Mouse (Mus musculus) MEL (cell line): ENCODE data around the gene Wdfy3. TPM values are rescaled to one million over a fixed set of nuclear protein-coding genes. Genes with fewer than 3 reads are reported as not detected.

Source experiments
- DNase-seq: peaks from one replicate; pipeline ENCODE4 v3.0.0; 2011; ENCODE audit warnings: low read depth, low spot score
- H3K27ac ChIP-seq: 2 replicates; pipeline ENCODE4 v1.5.1; 2012; ENCODE audit warnings: low read depth, mild to moderate bottlenecking, control low read depth, low read length, moderate library complexity; ENCODE audit not compliant: control insufficient read depth
- H3K27me3 ChIP-seq, 2 experiments: fragments of 150-350 bp in 1 of 2; sonication (generic) in 1 of 2; 2 replicates each; pipeline ENCODE4 v1.6.1; 2012; ENCODE audit warnings: low read length in 2 of 2, mild to moderate bottlenecking in 2 of 2, improper control_type of control experiment in 1 of 2, moderate library complexity in 1 of 2; ENCODE audit not compliant: insufficient read depth in 2 of 2, control insufficient read depth in 1 of 2
- H3K36me3 ChIP-seq, 2 experiments: 2 replicates each; pipeline ENCODE4 v1.6.1; 2012 to 2014; ENCODE audit warnings: low read length in 2 of 2, improper control_type of control experiment in 1 of 2, inconsistent platforms in 1 of 2, mild to moderate bottlenecking in 1 of 2; ENCODE audit not compliant: insufficient read depth in 2 of 2, control insufficient read depth in 1 of 2
- H3K4me1 ChIP-seq, 2 experiments: fragments of 150-350 bp in 1 of 2; sonication (generic) in 1 of 2; 2 replicates each; pipeline ENCODE4 v1.6.1; 2012; ENCODE audit warnings: low read length in 2 of 2, improper control_type of control experiment in 1 of 2, mild to moderate bottlenecking in 1 of 2; ENCODE audit not compliant: insufficient read depth in 2 of 2, control insufficient read depth in 1 of 2
- H3K4me3 ChIP-seq, 2 experiments: fragments of 150-350 bp in 1 of 2; sonication (generic) in 1 of 2; 2 replicates each; pipeline ENCODE4 v1.5.1; 2012; ENCODE audit warnings: low read depth in 2 of 2, low read length in 2 of 2, mild to moderate bottlenecking in 2 of 2, moderate library complexity in 2 of 2, control low read depth in 1 of 2, improper control_type of control experiment in 1 of 2; ENCODE audit not compliant: control insufficient read depth in 1 of 2, insufficient read depth in 1 of 2
- H3K79me2 ChIP-seq: 2 replicates; pipeline ENCODE4 v1.6.1; 2012; ENCODE audit warnings: mild to moderate bottlenecking, low read length, moderate library complexity; ENCODE audit not compliant: control insufficient read depth, poor library complexity, insufficient read depth
- H3K9ac ChIP-seq: 2 replicates; pipeline ENCODE4 v1.6.1; 2012; ENCODE audit warnings: low read depth, mild to moderate bottlenecking, control low read depth, low read length, moderate library complexity; ENCODE audit not compliant: control insufficient read depth, poor library complexity, severe bottlenecking
- H3K9me3 ChIP-seq: fragments of 150-350 bp; sonication (generic); replicated peaks from 2 replicates; pipeline ENCODE4 v1.6.1; 2012; ENCODE audit warnings: mild to moderate bottlenecking, low read length, improper control_type of control experiment, moderate library complexity; ENCODE audit not compliant: insufficient read depth
- CHD1 ChIP-seq: IDR thresholded peaks from 2 replicates; pipeline ENCODE4 v1.6.1; 2012; ENCODE audit warnings: low read depth, mild to moderate bottlenecking, inconsistent platforms, low read length, improper control_type of control experiment
- CHD2 ChIP-seq: IDR thresholded peaks from 2 replicates; pipeline ENCODE4 v1.6.1; 2011; ENCODE audit warnings: low read length, improper control_type of control experiment
- CTCF ChIP-seq, 3 experiments: IDR thresholded peaks in 2 of 3; conservative IDR thresholded peaks in 1 of 3; 2 replicates each; pipeline ENCODE4 v1.5.1; 2011 to 2012; ENCODE audit warnings: low read length in 3 of 3, low read depth in 2 of 3, mild to moderate bottlenecking in 2 of 3, improper control_type of control experiment in 1 of 3, inconsistent platforms in 1 of 3, mixed read lengths in 1 of 3, moderate library complexity in 1 of 3; ENCODE audit not compliant: control insufficient read depth in 1 of 3, insufficient read depth in 1 of 3, poor library complexity in 1 of 3, severe bottlenecking in 1 of 3
- E2F4 ChIP-seq: IDR thresholded peaks from 2 replicates; pipeline ENCODE4 v1.6.1; 2011; ENCODE audit warnings: low read depth, low read length, improper control_type of control experiment, borderline replicate concordance
- EP300 ChIP-seq, 2 experiments: IDR thresholded peaks; 2 replicates each; pipeline ENCODE4 v1.6.1; 2011; ENCODE audit warnings: improper control_type of control experiment in 2 of 2, low read length in 2 of 2, low read depth in 1 of 2, mild to moderate bottlenecking in 1 of 2
- GABPA ChIP-seq: IDR thresholded peaks from 2 replicates; pipeline ENCODE4 v1.6.1; 2012; ENCODE audit warnings: low read depth, mild to moderate bottlenecking, inconsistent platforms, low read length, improper control_type of control experiment, moderate library complexity
- GATA1 ChIP-seq: IDR thresholded peaks from 2 replicates; pipeline ENCODE4 v1.6.1; 2011; ENCODE audit warnings: low read depth, low read length, improper control_type of control experiment
- HCFC1 ChIP-seq: IDR thresholded peaks from 2 replicates; pipeline ENCODE4 v1.6.1; 2012; ENCODE audit warnings: low read depth, mild to moderate bottlenecking, inconsistent platforms, low read length, improper control_type of control experiment, moderate library complexity
- JUND ChIP-seq: IDR thresholded peaks from 2 replicates; pipeline ENCODE4 v1.6.1; 2011; ENCODE audit warnings: low read depth, mild to moderate bottlenecking, improper control_type of control experiment, low read length
- KAT2A ChIP-seq: conservative IDR thresholded peaks from 2 replicates; pipeline ENCODE4 v1.6.1; 2012; ENCODE audit warnings: low read depth, low read length, improper control_type of control experiment, inconsistent platforms
- MAFK ChIP-seq: IDR thresholded peaks from 2 replicates; pipeline ENCODE4 v1.6.1; 2011; ENCODE audit warnings: low read depth, mild to moderate bottlenecking, low read length, improper control_type of control experiment, borderline replicate concordance
- MAZ ChIP-seq: IDR thresholded peaks from 2 replicates; pipeline ENCODE4 v1.6.1; 2012; ENCODE audit warnings: low read depth, mild to moderate bottlenecking, inconsistent platforms, low read length, improper control_type of control experiment
- MEF2A ChIP-seq: IDR thresholded peaks from 2 replicates; pipeline ENCODE4 v1.6.1; 2014; ENCODE audit warnings: low read depth, mild to moderate bottlenecking, inconsistent platforms, low read length, improper control_type of control experiment; ENCODE audit not compliant: poor library complexity, insufficient replicate concordance, severe bottlenecking; ENCODE audit errors: extremely low read depth
- MXI1 ChIP-seq: IDR thresholded peaks from 2 replicates; pipeline ENCODE4 v1.6.1; 2011; ENCODE audit warnings: mild to moderate bottlenecking, low read depth, low read length, improper control_type of control experiment
- MYB ChIP-seq: IDR thresholded peaks from 2 replicates; pipeline ENCODE4 v1.6.1; 2011; ENCODE audit warnings: mild to moderate bottlenecking, low read depth, low read length, improper control_type of control experiment
- MYC ChIP-seq: IDR thresholded peaks from 2 replicates; pipeline ENCODE4 v1.6.1; 2011; ENCODE audit warnings: low read depth, mild to moderate bottlenecking, low read length, improper control_type of control experiment, moderate library complexity
- NELFE ChIP-seq: IDR thresholded peaks from 2 replicates; pipeline ENCODE4 v1.6.1; 2011; ENCODE audit warnings: low read depth, low read length, improper control_type of control experiment
- NRF1 ChIP-seq: IDR thresholded peaks from 2 replicates; pipeline ENCODE4 v1.6.1; 2014; ENCODE audit warnings: low read depth, mild to moderate bottlenecking, inconsistent platforms, low read length, improper control_type of control experiment, moderate library complexity; ENCODE audit not compliant: poor library complexity, insufficient read depth, severe bottlenecking
- POLR2A ChIP-seq, 2 experiments: IDR thresholded peaks; 2 replicates each; pipeline ENCODE4 v1.6.1; 2011 to 2012; ENCODE audit warnings: low read length in 2 of 2, mild to moderate bottlenecking in 2 of 2, control low read depth in 1 of 2, improper control_type of control experiment in 1 of 2, low read depth in 1 of 2, moderate library complexity in 1 of 2; ENCODE audit not compliant: control insufficient read depth in 1 of 2, insufficient read depth in 1 of 2, poor library complexity in 1 of 2
- SIN3A ChIP-seq: IDR thresholded peaks from 2 replicates; pipeline ENCODE4 v1.6.1; 2012; ENCODE audit warnings: low read length, improper control_type of control experiment, inconsistent platforms
- TBP ChIP-seq: IDR thresholded peaks from 2 replicates; pipeline ENCODE4 v1.8.0; 2011; ENCODE audit warnings: low read depth, low read length, improper control_type of control experiment
- UBTF ChIP-seq: IDR thresholded peaks from 2 replicates; pipeline ENCODE4 v1.6.1; 2012; ENCODE audit warnings: low read depth, mild to moderate bottlenecking, inconsistent platforms, low read length, improper control_type of control experiment, moderate library complexity, borderline replicate concordance; ENCODE audit not compliant: insufficient read depth
- USF1 ChIP-seq: IDR thresholded peaks from 2 replicates; pipeline ENCODE4 v1.6.1; 2014; ENCODE audit warnings: low read depth, mild to moderate bottlenecking, inconsistent platforms, low read length, improper control_type of control experiment, moderate library complexity
- USF2 ChIP-seq, 2 experiments: IDR thresholded peaks; 2 replicates each; pipeline ENCODE4 v1.6.1; 2011 to 2012; ENCODE audit warnings: improper control_type of control experiment in 2 of 2, low read length in 2 of 2, borderline replicate concordance in 1 of 2, inconsistent platforms in 1 of 2, low read depth in 1 of 2, mild to moderate bottlenecking in 1 of 2; ENCODE audit not compliant: insufficient read depth in 1 of 2
- ZMIZ1 ChIP-seq: IDR thresholded peaks from 2 replicates; pipeline ENCODE4 v1.6.1; 2012; ENCODE audit warnings: low read depth, mild to moderate bottlenecking, inconsistent platforms, low read length, improper control_type of control experiment, moderate library complexity
- polyA plus RNA-seq, 2 experiments: library from polyadenylated mRNA; stranded (reverse) in 1 of 2; unstranded in 1 of 2; fragments of >175 nt in 1 of 2; fragments of >200 nt in 1 of 2; gene quantifications; 2 replicates each; pipeline versions ENCODE4 v1.2.1 to v1.2.4; 2012; ENCODE audit warnings: low replicate concordance in 2 of 2, low read depth in 1 of 2; ENCODE audit not compliant: insufficient read length in 2 of 2, insufficient read depth in 1 of 2, missing spikeins in 1 of 2
- total RNA-seq: library from RNA; depleted of rRNA; stranded (reverse); fragments of 300-350 nt; gene quantifications from 2 replicates; pipeline ENCODE4 v1.2.3, GENCODE M21; 2012

Gene Wdfy3
- total and polyA plus RNA-seq, 3 experiments = 10.0 to 21.3 (median 11.9) TPM

GRCm38 (mm10) chr5:102009606-102010005, 60.1 kb downstream of the Wdfy3 start:
- peaks cover 0 to 5% of the 10 kb centered on the region in 2 experiments; a peak in 2 of 4 replicates for H3K36me3 ChIP-seq
- DNase-seq = no peak
- no peak for TF ChIP-seq HCFC1
- TF ChIP-seq GATA1 = no peak
- no peak for TF ChIP-seq JUND
- TF ChIP-seq MXI1 = no peak
- no peak for TF ChIP-seq MYC
- no peak for TF ChIP-seq MYB
- no peak for TF ChIP-seq MAZ
- no peak for TF ChIP-seq POLR2A (IDR thresholded peaks at IDR 0.05; ENCODE audit: control insufficient read depth in 1 of 2, insufficient read depth in 1 of 2, low read depth in 1 of 2, low read length in 2 of 2, poor library complexity in 1 of 2)
- TF ChIP-seq MEF2A = no peak
- no peak for TF ChIP-seq ZMIZ1
- TF ChIP-seq CTCF (IDR thresholded peaks at IDR 0.05 in 2 of 3, conservative IDR thresholded peaks at IDR 0.05 in 1 of 3; ENCODE audit: control insufficient read depth in 1 of 3, insufficient read depth in 1 of 3, low read depth in 2 of 3, low read length in 3 of 3, poor library complexity in 1 of 3, severe bottlenecking in 1 of 3) = no peak
- no peak for TF ChIP-seq NRF1
- TF ChIP-seq CHD1 = no peak
- TF ChIP-seq NELFE = no peak
- no peak for TF ChIP-seq SIN3A
- TF ChIP-seq, all 39 proteins: peak for 0
- Histone ChIP-seq H3K9ac (no peak overlapping the region), H3K79me2 (no peaks in the 10 kb centered on the region), H3K27me3 (no peaks in the 10 kb centered on the region), H3K27ac (no peak overlapping the region), H3K4me1 (no peaks in the 10 kb centered on the region), H3K4me3 (no peak overlapping the region), H3K9me3 (no peaks in the 10 kb centered on the region)

DNA sequence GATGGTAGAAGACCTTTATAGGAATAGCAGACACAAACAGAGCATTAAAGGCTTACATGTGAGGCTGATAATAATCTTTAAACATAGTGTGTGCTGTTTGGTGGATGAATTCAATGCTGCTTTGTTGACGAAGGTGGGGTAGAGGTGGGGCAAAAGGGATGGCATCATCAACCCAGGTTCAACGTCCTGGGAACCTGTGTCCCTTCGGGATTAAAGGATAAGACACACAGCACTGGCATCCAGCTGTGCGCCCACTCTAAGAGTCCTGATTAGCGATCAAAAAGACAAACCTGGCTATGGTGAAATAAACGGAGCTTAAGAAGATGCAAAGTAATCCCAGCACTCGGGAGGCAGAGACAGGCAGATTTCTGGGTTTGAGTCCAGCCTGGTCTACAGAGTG, 61.0 kb downstream of the Wdfy3 start:
- Histone ChIP-seq H3K79me2 (no peaks in the 10 kb centered on the region), H3K4me3 (no peak overlapping the region), H3K36me3 (peaks cover 2 to 5% of the 10 kb centered on the region in 2 experiments), H3K27ac (no peak overlapping the region), H3K9me3 (no peaks in the 10 kb centered on the region), H3K27me3 (no peaks in the 10 kb centered on the region), H3K4me1 (no peaks in the 10 kb centered on the region), H3K9ac (no peak overlapping the region)
- no peak for TF ChIP-seq POLR2A (IDR thresholded peaks at IDR 0.05; ENCODE audit: control insufficient read depth in 1 of 2, insufficient read depth in 1 of 2, low read depth in 1 of 2, low read length in 2 of 2, poor library complexity in 1 of 2)
- no peak for TF ChIP-seq EP300 (IDR thresholded peaks at IDR 0.05; ENCODE audit: low read depth in 1 of 2, low read length in 2 of 2)
- no peak for TF ChIP-seq CHD1
- TF ChIP-seq JUND = no peak
- TF ChIP-seq GABPA = no peak
- no peak for TF ChIP-seq CHD2
- no peak for TF ChIP-seq TBP
- no peak for TF ChIP-seq UBTF
- no peak for TF ChIP-seq KAT2A
- TF ChIP-seq MAFK = no peak
- TF ChIP-seq E2F4 = no peak
- no peak for TF ChIP-seq USF2 (IDR thresholded peaks at IDR 0.05; ENCODE audit: borderline replicate concordance in 1 of 2, insufficient read depth in 1 of 2, low read depth in 1 of 2, low read length in 2 of 2)
- no peak for TF ChIP-seq USF1
- no peak for TF ChIP-seq GATA1
- DNase-seq = no peak
